Mouse (Mus musculus): ENCODE results near the gene Mamdc4.

DNA sequence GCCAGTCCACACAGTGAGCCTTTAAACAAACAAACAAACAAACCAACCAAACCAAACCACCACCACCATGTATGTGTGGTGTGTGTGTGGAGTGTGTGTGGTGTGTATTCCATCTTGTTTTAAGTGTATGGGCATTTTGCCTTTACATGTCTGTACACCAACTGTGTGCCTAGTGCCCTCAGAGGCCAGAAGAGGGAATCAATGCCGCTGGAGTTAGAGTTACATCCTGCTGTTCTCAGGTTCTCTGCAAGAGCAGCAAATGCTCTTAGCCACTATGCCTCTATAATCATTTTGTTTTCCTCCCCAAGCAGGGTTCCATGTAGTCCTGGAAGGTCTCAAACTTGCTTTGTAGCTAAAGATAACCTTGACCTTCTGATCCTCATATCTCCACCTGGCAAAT is 18.3 kb downstream of the Mamdc4 start:
- no peak for TF ChIP-seq POLR2A (IDR thresholded peaks at IDR 0.05; ENCODE audit: insufficient read length, low read depth)
- TF ChIP-seq MAX (IDR thresholded peaks at IDR 0.05; ENCODE audit: low read depth), result no peak
- TF ChIP-seq E2F4 (IDR thresholded peaks at IDR 0.05; ENCODE audit: insufficient read depth), result no peak
- TF ChIP-seq MYOD1 (IDR thresholded peaks at IDR 0.05; ENCODE audit: control insufficient read depth in 1 of 3, insufficient read length in 2 of 3, low read depth in 2 of 3), result no peak
- TF ChIP-seq CEBPB (IDR thresholded peaks at IDR 0.05; ENCODE audit: insufficient read depth, poor library complexity, severe bottlenecking), result no peak
- TF ChIP-seq POLR2AphosphoS2 (IDR thresholded peaks at IDR 0.05; ENCODE audit: insufficient read length, low read depth), result no peak
- no peak for TF ChIP-seq SRF (IDR thresholded peaks at IDR 0.05; ENCODE audit: control insufficient read depth, insufficient read length, low read depth)
- TF ChIP-seq USF1 (IDR thresholded peaks at IDR 0.05; ENCODE audit: low read depth), result no peak
- no peak for TF ChIP-seq TCF3 (IDR thresholded peaks at IDR 0.05; ENCODE audit: insufficient read length, low read depth)
- no peak for TF ChIP-seq REST (IDR thresholded peaks at IDR 0.05; ENCODE audit: insufficient read depth, insufficient read length)
- TF ChIP-seq TCF12 (IDR thresholded peaks at IDR 0.05; ENCODE audit: insufficient read depth, poor library complexity, severe bottlenecking), result no peak
